Mouse (Mus musculus) kidney, postnatal 10 days (tissue): ENCODE data around the gene Tcp11l2.

Experiments used
- DNase-seq: peaks from one replicate; pipeline ENCODE4 v3.0.0; 2021; ENCODE audit warnings: mixed read lengths

The Tcp11l2 gene

DNA sequence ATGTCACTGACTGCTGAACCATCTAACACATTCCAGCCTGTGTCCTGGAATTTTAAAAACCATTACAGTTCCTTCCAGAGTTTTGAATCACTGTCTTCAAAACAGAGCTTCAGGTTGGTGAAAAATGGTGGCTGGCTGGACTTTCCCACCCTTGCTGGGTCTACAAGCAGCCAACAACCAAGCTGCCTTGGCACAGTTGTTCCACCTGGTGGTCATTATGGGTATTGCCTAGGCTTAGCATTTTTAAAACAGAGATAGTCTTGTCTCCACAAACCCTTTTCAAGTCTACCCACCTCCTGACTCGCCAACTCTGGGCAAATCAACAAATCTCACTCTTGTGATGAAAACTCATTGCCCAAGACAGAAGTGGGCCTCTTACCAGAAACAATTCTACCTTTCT lies 17.9 kb upstream of the Tcp11l2 start:
- no peak for DNase-seq

DNA sequence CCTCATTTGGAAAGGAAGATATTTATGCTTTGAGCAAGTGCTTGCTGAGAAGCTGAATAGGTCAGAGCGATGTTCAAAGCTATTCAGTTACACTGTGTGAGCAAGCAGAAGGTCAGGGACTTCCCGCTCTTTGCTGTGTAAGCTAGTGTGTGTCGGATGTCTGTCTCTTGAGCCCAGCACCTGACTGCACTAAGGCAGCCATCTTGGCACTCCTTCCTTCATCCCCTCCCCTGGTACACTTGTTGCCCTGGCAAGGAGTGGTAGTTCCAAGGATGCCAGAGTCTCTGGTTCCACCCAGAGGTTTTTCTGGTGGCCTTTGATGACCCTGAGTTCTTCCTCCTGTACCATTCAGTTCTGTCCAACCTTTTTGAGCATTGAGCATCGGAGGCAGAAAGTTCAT lies 16.4 kb upstream of the Tcp11l2 start:
- no peak for DNase-seq

DNA sequence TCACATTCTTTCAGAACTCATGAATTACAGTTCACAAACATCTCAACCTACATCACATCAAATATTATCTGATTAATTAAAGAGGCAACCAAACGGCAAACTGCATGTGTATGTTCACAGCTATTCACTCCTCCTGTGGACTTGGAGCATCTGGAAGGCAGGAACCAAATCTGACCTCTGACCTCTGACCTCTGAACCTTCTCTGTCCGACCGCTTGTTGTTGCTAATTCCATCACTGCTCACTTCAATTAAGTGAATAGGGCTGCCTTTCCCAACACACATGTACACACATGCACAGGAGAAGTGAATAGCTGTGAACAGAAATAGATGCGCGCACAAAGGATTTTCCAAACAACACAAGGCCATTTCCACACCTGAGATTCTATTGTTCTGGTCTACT lies 14.3 kb upstream of the Tcp11l2 start:
- DNase-seq, result no peak

DNA sequence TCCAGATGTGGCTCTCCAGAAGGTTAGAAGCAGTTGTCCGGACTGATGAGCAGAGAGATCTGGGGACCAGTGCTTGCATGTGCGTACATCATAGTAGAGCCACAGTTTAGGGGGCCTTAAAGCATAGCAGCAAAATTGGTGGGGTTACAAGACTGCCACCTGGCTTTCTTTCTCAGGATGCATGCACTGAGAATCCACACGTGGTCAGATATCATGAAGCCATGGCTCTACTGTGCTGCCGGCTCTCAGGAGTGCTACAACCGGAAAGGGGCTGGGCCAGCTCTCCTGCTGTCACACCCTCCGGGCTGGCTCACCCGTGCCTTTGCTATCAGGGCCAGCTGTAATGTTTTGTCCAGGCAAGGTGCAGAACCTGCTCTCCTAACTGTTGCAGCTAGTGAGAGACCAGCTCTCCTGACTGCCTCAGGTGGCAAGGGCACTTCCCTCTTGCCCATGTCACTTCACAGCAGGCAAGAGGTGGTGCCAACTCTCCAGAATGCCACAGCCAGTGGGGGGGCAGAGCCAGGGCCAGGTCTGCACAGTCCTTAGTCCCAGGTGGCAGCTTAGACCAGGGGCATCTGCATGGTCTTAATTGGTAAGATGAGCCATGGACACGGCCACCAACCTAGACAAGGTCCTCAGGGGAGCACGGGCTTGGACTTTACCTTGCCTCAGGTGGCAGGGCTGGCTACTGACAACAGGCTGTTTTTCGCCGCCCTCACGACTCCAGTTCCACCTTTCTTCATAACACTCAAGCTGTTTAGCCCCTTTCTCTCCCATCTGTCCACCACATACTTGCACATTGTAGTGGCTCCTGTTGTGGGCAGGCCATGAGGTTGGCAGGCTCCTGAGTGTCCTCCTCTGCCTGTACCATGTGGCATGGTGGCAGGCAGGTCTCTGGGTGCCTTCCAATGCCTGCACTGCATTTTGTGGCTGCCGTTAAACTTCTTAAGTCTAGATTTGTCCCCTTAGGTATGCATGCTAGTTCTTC lies 13.6 kb upstream of the Tcp11l2 start:
- DNase-seq, result peak; percentile 44

DNA sequence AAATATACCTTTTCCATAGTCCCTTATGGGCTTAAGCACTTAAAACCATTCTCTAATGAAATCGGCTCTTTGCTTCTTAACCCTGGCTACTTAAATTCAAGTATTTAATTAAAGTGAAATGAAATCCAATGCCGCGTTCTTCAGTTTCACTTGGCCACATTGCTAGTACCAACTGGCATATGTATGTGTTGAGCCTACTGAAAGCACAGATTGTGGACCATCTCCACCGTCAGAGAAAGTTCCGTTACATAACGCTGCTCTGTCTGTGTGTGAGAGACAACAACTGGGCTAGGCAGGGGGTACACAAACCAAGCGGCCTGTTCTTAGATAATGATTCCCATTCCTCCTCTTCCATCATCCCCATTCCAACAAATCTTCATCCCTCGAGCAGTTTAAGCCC lies 12.0 kb upstream of the Tcp11l2 start:
- no peak for DNase-seq

DNA sequence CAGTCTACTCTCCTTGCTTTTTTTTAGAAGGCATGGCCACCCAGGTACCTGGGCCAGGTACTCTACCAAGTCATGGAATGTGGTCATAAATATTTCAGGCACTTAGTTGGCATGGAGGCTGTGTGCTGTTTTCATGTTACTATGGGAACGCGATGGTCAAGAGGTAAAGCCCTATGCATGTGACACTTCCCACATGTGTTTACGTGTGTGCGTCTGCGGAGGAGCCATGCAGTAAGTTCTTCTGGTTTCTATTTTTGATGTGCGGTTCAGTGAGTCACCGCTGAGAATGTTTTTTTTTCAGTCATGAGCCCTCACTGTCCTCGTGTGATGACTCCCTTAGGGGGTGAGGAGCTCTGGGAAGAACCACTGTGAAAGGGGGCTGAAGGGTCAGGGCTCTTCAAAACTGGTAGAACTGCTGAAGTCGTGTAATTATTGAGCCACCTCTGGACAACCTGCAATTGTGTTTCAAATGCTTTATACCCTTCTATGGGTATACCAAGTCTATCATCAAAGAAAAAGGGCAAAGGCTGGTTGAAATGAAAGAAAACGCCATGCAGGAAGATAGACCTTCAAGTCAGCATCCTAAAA lies 5.3 kb upstream of the Tcp11l2 start:
- DNase-seq, result no peak

DNA sequence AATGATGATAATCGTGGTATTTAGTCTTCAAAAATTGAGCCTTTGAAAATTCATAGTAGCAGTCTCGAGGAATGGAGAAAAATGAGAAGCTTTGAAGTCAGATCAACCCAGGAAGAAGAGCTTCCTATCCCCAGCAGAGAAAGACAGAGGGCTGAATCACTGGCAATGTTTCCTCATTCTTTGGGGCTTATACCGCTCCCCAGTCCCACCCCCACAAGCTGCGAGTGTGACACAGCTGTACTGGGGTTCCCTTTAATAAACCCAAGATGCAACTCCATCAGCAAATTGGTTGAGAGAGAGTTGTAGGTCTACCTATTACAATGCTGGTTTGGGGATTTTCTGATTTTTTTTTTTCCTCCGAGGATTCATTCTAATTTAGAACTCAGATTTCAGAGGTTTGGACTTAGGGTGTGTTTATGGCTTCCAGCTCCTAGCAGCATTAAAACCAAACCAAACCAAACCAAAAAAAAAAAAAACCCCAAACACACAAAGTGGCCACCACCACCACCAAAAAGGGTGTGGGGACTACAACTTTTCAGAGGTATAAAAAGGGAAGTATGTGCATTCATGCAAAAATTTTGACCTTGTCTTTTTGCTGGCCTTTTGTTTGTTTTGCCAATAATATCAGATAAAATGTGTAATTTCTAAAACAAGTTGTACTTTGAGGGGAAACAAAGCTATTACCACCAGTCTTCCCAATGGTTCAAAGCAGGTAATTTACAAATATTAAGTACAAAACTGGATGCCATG lies 2.6 kb upstream of the Tcp11l2 start:
- DNase-seq, result no peak

DNA sequence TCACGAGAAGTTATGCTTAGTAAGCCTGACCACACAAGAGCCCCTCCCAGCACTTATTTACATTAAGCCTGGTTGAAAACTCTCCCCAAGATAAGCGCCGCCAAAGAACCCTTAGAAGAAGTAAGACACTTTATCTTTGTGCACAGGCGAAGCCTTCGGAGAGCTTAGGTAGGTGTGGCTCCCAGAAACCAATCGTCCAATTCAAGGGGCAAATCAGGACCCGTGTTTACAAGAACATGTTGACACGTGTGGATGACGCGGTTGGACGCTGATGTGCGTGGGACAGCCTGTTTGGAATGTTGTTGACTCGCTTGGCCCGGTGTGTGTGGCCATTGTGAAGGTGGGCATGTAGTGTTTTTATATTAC lies 414 bp upstream of the Tcp11l2 start:
- no peak for DNase-seq

DNA sequence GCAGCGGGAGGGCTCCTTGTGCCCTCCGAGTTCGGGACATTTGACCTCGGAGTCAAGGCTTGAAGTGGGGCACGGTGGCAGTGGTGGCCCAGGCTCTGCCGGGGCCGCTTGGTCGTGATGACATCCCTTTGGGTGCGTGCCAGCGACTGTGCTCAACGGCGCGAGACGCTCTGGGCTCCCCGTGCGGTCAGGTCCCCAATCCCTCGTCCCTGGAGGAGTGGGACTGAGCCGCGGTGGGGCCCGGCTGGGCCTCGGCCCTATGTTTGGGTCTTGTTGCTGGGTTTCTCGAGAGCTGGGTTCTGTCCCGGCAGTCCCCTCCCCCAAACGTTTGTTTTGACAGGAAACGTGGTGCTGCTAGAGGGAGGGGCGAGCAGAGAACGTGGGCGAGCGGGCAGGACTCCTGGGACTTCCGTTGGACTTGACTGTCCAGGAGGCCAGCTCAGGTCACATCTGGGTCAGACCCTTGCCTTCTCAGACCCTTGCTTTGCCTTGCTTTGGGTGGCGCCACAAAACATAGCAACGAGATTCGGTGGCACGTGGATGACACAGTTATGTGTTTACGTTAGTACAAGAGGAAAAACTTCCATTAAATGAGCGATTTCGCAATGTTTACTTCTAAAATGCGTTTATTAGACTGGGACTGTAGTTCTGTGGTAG lies 773 bp downstream of the Tcp11l2 start:
- peak; percentile 88 for DNase-seq

DNA sequence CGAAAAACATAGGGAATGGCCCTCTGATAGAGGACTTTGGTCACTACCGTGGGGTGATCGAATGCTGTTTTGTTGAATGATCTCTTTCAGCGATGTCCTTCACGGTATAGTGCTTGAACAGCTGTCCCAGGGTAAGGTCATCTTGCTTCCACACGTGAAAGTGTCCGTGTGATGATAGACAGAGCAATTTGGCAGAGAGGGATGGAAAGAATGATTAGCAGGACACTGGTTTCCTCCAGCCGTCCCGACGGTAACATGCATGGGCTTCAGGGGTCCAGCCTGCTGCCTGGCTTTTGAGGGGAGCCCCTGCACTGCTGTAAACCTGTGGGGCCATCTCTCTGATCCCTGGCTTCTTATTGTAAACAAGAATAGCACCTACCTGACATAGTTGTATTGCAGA lies 2.3 kb downstream of the Tcp11l2 start:
- no peak for DNase-seq

DNA sequence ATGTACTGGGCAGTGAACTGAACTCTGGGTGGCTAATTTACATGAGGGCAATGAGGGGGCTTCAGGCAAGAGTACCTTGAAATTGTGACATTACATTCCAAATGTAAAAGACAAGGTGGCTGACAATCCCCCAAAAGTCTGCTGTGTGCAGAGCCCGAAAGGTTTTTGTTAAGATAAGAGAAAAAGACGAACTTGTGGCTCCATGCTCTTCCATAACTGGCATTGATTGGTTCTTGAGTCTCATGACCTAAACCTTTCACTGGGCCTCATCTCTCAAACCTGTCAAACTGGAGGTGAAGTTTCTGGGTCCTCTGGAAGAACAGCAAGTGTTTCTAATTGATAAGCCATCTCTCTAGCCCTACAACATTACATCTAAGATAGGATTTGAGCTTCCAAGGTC lies 3.1 kb downstream of the Tcp11l2 start:
- no peak for DNase-seq

DNA sequence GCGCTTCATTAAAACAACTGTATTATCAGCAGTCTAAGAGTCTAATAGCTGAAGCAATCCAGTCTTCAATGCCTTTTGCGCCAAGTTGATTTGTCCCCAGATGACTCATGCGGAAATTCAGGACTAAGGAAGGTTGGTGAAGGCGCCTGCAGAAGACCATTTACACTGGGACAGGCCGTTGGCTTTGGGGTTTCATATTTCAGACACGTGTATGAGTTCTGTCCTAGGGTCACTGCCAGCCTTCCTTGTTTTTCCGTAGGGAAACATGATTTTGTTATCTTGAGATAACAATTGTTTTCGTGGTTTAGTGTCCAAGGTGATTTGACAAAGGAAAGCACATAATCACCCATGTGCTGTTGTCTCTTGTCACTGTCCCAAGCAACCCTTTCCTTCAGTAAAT lies 4.8 kb downstream of the Tcp11l2 start:
- DNase-seq, result no peak

DNA sequence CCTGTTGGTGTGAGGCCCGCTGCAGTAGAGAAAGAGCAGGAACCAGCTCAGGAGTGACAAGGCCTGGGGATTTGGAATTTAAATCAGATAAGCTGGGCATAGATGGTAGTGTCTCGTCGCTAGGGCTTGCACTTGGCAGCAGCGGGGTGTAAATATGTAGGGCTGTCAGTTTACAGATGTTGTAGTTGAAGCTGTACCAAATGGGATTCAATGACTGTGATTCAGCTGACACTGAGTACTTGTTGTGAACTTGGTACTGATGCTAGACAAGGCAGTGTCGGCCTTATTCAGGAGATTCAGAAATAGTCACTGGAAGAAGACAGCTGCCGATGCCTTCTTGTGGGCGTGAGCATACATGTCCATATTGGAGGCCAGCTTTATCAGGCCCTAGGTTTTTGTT lies 5.8 kb downstream of the Tcp11l2 start:
- no peak for DNase-seq

DNA sequence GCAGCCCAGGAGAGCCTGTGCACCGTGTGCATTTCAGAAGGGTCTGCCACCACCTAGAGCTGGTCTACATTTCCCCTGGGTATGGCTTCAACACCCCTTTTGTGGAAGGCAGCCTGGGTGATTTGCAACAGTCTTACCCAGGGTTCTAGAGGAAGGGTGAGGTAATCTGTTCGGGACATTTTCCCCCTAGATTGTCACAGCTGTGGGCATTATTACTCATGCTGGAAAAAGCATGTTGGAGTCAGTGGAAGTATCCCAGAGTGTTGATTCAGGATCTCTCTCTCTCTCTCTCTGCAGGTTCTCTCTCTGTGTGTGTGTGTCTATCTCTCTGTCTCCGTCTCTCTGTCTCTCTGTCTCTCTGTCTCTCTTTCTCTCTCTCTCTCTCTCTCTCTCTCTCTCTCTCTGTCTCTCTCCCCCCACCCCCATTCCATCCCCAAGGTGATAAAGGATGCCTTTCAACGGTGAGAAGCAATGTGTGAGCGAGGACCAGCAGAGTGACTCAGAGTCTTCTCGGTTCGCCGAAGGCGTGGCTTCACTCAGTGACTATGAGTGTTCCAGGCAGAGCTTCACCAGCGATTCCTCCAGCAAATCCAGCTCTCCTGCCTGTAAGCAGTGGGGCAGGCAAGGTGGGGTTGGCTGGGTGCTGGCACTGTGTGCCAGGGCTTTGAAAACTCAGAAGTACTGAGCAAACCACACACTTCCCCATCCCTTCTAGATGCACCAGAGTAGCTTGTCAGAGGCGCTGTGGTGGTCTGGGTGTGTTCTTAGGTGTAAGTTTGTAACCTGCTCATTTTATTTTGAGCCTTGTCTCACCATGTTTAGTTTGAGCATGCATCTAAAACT lies 8.2 kb downstream of the Tcp11l2 start:
- no peak for DNase-seq

DNA sequence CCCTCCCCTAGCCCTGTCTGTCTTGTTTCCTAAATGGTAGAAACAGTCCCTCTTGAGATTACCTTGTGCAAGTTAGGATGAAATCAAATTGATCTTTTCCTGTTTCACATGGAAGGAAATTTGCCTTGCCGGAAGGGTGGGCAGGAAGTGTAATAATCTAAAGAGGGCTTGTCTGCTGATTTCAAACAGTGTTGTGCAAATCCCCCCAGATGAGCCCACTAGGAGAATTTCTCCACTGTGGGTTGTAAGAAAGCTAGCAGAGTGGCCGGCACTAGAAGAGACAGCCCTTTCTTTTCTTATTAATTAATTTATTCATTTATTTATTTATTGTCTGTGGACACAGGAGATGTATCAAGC lies 8.8 kb downstream of the Tcp11l2 start:
- no peak for DNase-seq

DNA sequence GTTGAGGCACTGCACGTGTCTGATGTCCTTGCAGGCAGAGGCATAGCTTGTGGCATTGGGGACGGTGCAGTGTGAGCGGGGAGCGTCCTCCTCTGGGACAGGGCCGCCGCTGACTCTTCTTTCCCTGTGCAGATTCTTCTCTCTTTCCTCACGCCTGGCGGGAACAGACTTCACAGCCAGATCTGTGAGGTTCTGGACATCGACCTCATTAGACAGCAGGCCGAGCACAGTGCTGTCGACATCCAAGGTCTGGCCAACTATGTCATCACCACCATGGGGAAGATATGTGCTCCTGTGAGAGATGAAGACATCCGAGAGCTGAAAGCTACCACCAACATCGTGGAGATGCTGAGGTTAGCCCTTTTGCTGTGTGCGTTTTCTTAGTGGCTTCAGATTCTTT lies 14.5 kb downstream of the Tcp11l2 start:
- DNase-seq, result no peak

DNA sequence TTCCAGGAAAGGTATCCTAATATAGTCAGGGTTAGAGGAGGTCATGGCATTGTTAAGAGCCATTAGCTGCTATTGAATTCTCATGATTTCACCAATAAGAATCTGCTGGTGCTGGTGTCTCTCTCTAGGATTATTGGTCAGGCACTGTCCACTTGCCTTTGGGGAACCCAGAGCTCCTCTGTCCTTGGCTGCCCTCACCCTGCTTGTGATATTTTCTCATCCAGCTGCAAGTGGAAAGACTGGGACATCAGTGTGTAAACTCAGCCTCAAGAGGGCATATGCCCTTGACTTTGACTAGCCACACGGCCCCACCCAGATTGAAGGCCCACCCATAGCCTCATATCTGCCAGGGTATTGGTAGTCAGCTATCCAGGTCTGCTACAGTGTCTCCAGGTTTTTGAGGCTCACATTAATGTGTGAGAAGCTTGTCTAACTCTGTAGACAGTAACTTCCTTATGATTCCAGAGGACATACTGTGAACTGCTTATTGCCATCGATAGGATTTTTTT lies 15.3 kb downstream of the Tcp11l2 start:
- DNase-seq, result no peak

DNA sequence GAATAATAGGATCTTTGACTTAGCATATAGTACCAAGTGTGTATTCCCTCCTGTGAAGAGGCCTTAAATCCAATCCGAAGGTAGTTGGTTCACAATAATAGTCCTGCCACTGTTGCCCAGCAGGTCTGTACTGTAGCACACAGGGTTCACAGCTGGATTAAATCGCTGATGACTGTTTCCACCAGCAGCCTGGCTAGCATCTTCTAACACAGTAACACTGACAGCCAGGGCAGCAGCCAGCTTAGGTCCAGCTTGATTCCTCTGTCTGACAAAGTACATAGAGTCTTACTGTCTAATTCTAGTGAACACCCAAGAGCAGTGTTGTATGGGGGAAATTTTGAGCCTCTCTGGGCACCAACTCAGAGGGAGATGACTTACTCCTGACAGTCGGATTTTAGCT lies 16.3 kb downstream of the Tcp11l2 start:
- DNase-seq, result no peak

DNA sequence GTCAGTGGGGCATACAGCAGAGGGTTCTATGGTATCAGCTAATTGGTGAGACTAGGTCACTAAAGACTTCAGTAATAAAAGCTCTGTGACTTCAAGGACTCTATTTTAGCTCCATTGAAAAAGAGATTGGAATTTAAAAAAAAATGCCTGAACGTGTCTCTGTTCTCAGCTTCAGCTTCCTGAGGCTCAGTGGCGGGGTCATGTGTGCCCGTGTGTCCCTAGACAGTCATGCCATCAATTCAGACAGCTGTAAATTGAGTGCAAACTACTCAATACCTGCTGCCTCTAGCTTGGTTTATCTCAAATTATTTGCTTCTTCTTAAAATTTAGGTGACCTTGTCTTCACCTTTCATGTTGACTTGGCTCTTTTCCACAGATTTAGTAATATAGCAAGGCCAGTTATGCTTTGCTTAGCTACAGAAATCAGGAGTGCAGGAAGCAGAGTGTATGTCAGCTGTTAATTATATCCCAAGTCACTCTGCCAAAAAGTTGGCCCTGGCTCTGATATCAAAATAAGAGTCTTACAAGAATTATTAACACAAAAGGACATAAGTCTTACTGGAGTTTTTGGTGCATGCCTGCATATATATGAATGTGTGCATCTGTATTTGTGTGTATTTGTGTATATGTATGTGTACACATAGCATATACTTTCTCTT lies 20.8 kb downstream of the Tcp11l2 start:
- peak; percentile 33 for DNase-seq

DNA sequence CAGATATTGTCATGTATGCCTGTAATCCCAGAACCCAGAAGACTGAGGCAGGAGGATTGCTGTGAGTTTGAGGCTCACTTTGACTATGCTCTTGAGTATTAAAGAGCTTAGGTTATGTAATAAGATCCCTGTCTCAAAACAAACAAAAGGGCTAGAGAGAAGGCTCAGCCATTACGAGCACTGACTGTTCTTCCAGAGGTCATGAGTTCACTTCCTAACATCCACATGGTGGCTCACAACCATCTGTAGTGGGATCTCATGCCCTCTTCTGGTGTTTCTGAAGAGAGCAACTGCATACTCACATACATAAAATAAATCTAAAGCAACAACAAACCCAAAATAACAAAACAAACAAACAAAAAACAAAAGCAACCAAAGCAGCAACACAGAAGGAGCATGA lies 21.7 kb downstream of the Tcp11l2 start:
- DNase-seq, result no peak

DNA sequence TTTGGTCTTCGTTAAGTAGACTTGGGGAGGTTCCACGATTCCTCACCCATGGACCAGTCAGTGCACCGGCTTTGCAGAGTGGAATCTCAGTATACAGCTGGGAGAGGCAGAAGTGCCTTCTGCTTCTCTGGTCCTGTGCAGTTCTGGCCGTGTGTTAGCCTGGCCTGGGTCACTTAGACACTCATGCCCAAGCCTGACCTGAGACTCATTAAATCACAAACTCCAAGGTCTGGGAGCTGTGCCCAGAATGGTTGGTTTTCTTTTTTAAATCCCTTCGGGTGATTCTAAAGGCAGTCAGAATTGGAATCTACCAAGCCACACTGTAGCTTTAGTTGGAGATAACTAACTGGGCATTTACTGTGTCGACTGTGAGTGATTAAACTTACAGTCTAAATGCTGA lies 23.7 kb downstream of the Tcp11l2 start:
- no peak for DNase-seq

DNA sequence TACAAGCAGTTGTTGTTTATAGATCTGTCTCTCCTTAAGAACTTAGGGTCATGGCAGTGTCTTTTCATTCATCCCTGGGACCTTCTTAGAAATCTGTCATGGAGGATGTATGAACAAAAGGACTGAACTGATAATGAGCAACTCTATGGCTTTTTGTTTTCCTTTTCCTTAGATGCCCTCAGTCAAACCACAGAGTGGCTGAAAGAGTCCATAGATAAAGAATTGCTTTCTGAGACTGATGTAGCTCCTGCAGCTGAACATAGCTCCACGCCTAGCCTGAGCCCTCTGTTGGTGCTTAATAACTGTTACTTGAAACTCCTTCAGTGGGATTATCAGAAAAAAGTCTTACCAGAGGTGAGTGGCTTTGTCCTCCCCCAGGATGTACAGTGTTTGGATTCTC lies 27.9 kb downstream of the Tcp11l2 start:
- no peak for DNase-seq
